Mouse (Mus musculus) limb, embryonic 14.5 days (tissue): Measurements from ENCODE around the gene Stub1. TPM values are rescaled to one million over a fixed set of nuclear protein-coding genes. Genes with fewer than 3 reads are reported as not detected.

Experiments used
- ATAC-seq: fragments of 200-750 bp; cut with Nextera tagmentation; 2 replicates; pipeline ENCODE4 v1.8.0; 2017; ENCODE audit warnings: low read depth, moderate number of reproducible peaks, moderate TSS enrichment; ENCODE audit not compliant: low FRiP score
- DNase-seq: peaks from one replicate; pipeline ENCODE4 v3.0.0-alpha.2; 2015; ENCODE audit warnings: low spot score
- H3K27ac ChIP-seq: fragments of 300-500 bp; sonication (generic); replicated peaks from 2 replicates; pipeline ENCODE4 v1.5.1; 2014; ENCODE audit warnings: low read depth, mild to moderate bottlenecking, low read length, moderate library complexity, mixed read lengths
- H3K27me3 ChIP-seq: fragments of 300-500 bp; sonication (generic); 2 replicates; pipeline ENCODE4 v1.6.1; 2014; ENCODE audit warnings: low read length, mixed read lengths; ENCODE audit not compliant: control insufficient read depth, insufficient read depth
- H3K36me3 ChIP-seq: fragments of 300-500 bp; sonication (generic); 2 replicates; pipeline ENCODE4 v1.6.1; 2014; ENCODE audit warnings: mild to moderate bottlenecking, low read length, moderate library complexity, mixed read lengths; ENCODE audit not compliant: control insufficient read depth, insufficient read depth
- H3K4me1 ChIP-seq: fragments of 300-500 bp; sonication (generic); 2 replicates; pipeline ENCODE4 v1.6.1; 2014; ENCODE audit warnings: antibody characterized with exemption, low read length, mixed read lengths; ENCODE audit not compliant: control insufficient read depth, insufficient read depth
- H3K4me2 ChIP-seq: fragments of 300-500 bp; sonication (generic); replicated peaks from 2 replicates; pipeline ENCODE4 v1.6.1; 2014; ENCODE audit warnings: low read depth, mild to moderate bottlenecking, low read length, moderate library complexity; ENCODE audit not compliant: severe bottlenecking
- H3K4me3 ChIP-seq: fragments of 300-500 bp; sonication (generic); replicated peaks from 2 replicates; pipeline ENCODE4 v1.5.1; 2014; ENCODE audit warnings: low read length
- H3K9ac ChIP-seq: fragments of 300-500 bp; sonication (generic); 2 replicates; pipeline ENCODE4 v1.6.1; 2014; ENCODE audit warnings: mild to moderate bottlenecking, low read depth, low read length, moderate library complexity; ENCODE audit not compliant: severe bottlenecking
- H3K9me3 ChIP-seq: fragments of 300-500 bp; sonication (generic); 2 replicates; pipeline ENCODE4 v1.6.1; 2016; ENCODE audit warnings: low read length; ENCODE audit not compliant: control insufficient read depth
- POLR2A ChIP-seq: fragments of 200-500 bp; IDR thresholded peaks from 2 replicates; pipeline ENCODE4 v1.8.0; 2012; ENCODE audit warnings: inconsistent platforms, mild to moderate bottlenecking, moderate library complexity, borderline replicate concordance; ENCODE audit not compliant: insufficient read depth, insufficient read length; ENCODE audit errors: extremely low read depth
- WGBS: fragments of 180-500 bp; shearing (Covaris S2); extraction: QIAGEN DNeasy Blood & Tissue Kit; methylation state at CpG from one replicate; pipeline ENCODE4 v1.1.7; 2014; 5-methylcytosine and 5-hydroxymethylcytosine counted together
- polyA plus RNA-seq, 2 experiments: library from polyadenylated mRNA; depleted of rRNA in 1 of 2; stranded (reverse) in 1 of 2; unstranded in 1 of 2; fragments of >200 nt; fragmentation: Nextera tagmentation in 1 of 2; extraction: Ambion mirVana in 1 of 2; gene quantifications; 2 replicates each; pipeline versions ENCODE4 v1.2.1 to v1.2.3; 2012 to 2014

Stub1 gene
- polyA plus RNA-seq, 2 experiments: 338 to 350 TPM

DNA sequence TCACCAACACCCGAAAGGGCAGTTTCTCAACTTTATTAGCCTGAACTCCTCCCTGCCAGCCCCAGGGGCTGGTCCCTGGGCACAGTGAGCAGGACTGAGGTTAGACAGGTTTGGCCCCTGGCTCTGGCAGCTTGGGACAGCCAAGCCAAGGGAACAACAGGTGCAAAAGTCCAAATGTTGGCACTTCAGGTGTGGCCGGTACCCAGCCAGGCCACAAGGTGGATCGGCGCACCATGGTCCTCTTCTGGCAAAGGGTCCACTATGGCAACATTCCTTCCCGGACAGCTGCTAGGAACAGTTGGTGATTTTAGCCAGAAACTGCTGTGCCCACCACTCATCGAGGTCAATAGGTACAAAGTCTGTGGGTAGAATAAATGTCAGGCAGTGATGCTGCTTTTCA, 30.5 kb upstream of the Stub1 start:
- no peak overlapping the region for H3K27ac ChIP-seq
- TF ChIP-seq POLR2A: no peak
- no peaks in the 10 kb centered on the region for H3K9me3 ChIP-seq
- no peak overlapping the region for H3K9ac ChIP-seq
- DNase-seq: no peak
- H3K4me2 ChIP-seq: no peak overlapping the region
- peaks cover 20% of the 10 kb centered on the region for H3K4me1 ChIP-seq
- 85% methylated on average over 6 of the region's 6 CpGs for WGBS
- no peak overlapping the region for H3K4me3 ChIP-seq
- H3K36me3 ChIP-seq: no peaks in the 10 kb centered on the region
- ATAC-seq: no peak
- no peaks in the 10 kb centered on the region for H3K27me3 ChIP-seq

DNA sequence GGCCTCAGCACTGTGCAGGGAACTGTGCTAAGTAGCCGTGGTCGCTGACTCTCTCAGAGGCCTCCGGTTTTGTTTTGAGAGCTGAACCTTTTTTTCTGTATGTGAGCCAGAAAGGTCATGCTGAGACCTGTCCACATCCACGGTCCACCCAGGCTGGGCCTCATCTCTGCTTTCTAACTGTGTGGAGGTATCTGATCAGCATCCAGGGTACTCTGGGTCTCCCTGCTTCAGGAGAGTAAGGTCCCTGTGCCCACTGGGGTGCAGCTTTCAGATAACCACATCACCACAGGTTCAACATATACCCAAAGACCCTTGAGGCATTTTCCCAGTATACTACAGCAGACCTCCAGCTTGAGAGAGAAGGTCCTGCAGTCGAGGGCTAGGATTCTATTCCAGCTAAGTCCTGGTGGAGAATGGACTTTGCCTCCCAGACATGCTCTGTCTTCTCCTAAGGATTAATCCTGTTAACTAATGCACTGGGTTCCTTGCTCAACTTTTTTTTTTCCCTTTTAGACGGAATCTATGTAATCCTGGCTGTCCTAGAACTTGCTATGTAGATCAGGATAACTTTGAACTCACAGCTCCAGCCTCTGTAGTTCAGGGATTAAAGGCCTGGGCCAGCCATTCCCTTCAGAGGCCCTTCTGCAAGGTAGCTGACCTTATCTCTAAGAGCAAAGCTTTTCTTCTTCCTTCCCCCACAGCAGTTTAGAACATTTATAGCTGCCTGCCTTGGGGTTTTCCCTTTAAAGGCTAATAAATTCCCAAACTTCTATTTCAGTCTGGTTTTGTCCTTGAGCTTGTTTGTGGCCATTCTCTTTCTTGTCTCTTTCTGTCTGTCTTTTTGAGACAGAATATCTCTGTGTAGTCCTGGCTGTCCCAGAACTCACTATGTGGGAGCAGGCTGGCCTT, 28.8 kb upstream of the Stub1 start:
- Histone ChIP-seq H3K4me2 (peak overlapping the region; percentile 88), H3K36me3 (no peaks in the 10 kb centered on the region), H3K4me1 (peaks cover 13% of the 10 kb centered on the region), H3K27me3 (no peaks in the 10 kb centered on the region), H3K4me3 (peak overlapping the region; percentile 63), H3K27ac (peak overlapping the region; percentile 86), H3K9me3 (no peaks in the 10 kb centered on the region), H3K9ac (peak overlapping the region; percentile 77)
- DNase-seq (no peak), ATAC-seq (no peak; the same call in none of the 2 replicates)
- 5% methylated on average over 6 of the region's 6 CpGs for WGBS
- no peak for TF ChIP-seq POLR2A

DNA sequence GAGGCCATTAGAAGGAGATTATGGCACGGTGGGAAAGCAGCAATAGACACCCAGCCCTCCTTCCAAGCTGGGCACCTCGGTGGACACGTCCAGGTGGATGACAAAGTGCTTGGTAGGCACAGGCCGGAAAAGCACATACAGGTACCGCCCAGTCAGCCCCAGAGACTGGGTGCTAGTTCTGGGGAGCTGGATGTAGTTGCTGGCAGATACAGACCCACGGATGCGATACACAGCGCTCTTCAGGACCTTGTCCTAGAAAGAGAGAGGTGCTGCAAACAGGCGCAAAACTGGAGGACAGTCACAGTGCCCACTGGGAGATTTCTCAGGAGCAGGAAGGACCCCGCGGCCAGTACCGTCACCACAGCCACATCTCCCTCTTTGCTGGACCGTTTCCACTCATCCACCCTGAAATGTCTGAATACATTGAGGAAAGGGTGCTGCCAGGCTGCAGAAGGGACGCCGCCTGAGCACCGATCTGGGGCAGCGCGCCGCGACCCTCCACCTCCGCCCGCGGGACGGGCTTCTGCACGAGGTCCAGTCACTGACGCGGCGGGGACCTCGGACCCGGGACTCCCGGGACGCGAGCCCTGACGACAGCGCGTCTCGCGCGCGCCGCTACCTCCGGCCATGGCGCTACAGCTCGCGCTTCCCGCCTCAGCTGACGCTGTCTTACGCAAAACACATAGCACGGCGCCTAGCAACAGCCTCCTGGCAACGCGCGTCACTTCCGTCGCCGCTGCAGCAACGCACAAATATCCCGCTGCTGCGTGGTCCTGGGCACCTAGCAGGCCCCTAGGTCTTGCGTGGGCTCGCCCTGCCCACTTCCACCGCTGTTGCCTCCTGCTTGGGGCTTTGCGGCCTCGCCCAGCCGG, 27.9 kb upstream of the Stub1 start, which contains the start of gene Wdr90:
Wdr90 (minus strand) TSS at position 670 of the 872 bp plus-strand sequence.
- H3K4me3 ChIP-seq: peak within 1 kb of the TSS; percentile 63
- ATAC-seq (peak; percentile 95), DNase-seq (peak; percentile 94)
- H3K4me2 ChIP-seq: peak within 1 kb of the TSS; percentile 88
- H3K36me3 ChIP-seq: 0 out of 2 replicates have a peak, but pooled peaks cover 1% of the 10 kb centered on the region
- 4% methylated on average over 43 of the region's 65 CpGs for WGBS
- no peaks in the 10 kb centered on the region for H3K9me3 ChIP-seq
- H3K27ac ChIP-seq: peak within 1 kb of the TSS; percentile 86
- peaks cover 13% of the 10 kb centered on the region for H3K4me1 ChIP-seq
- peak within 1 kb of the TSS; percentile 77 for H3K9ac ChIP-seq
- TF ChIP-seq POLR2A: 0 out of 2 replicates have a peak, but pooled peaks have one; percentile 51
- no peaks in the 10 kb centered on the region for H3K27me3 ChIP-seq

DNA sequence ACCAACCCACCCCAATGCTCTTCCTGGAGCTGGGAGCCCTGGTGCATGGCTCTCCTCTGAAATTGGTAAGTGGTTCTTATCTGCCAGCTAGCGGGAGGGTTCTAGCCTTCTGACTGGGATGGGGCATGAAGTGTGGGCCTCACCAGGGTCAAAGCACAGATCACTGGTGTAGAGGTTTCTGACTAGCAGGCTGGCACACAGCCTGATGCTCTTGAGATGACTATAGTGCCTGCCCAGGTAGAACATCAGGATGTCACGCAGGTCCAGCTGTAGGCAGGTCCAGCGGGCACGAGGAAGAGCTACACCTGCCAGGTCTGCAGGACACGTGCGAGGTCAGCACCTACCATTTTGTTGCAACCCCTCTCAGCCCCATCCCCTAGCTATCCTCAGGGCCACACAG, 27.0 kb upstream of the Stub1 start:
- ATAC-seq (no peak), DNase-seq (no peak)
- Histone ChIP-seq H3K36me3 (peaks cover 8% of the 10 kb centered on the region; the same call in 1 of the 2 replicates), H3K27me3 (no peaks in the 10 kb centered on the region), H3K4me1 (peaks cover 13% of the 10 kb centered on the region), H3K4me3 (peak overlapping the region; percentile 63; the same call in 1 of the 2 replicates), H3K27ac (no peak overlapping the region), H3K4me2 (peak overlapping the region; percentile 88), H3K9me3 (no peaks in the 10 kb centered on the region), H3K9ac (0 out of 2 replicates have a peak overlapping the region, but pooled peaks have one; percentile 2)
- no peak for TF ChIP-seq POLR2A
- WGBS: 91% methylated on average over 6 of the region's 6 CpGs
